Mouse (Mus musculus): ENCODE measurements around the gene Vmn1r203. TPM values are rescaled to one million over a fixed set of nuclear protein-coding genes. Genes with fewer than 3 reads are reported as not detected.

Vmn1r203 gene
- polyA plus RNA-seq (2014; fragmentation: Illumina TruSeq; extraction: RNeasy Lipid Tissue Mini Kit (QIAGEN cat#74804); ENCODE audit: low replicate concordance) = not detected

GRCm38 (mm10) chr13:22517814-22518213 lies at the start of gene Vmn1r203:
TSS of gene Vmn1r203 (plus strand) at chr13:22518114.

GRCm38 (mm10) chr13:22471623-22472022 lies 46.3 kb upstream of the Vmn1r203 start, which contains the start of gene Vmn1r201:
TSS of gene Vmn1r201 (plus strand) at chr13:22471923.

GRCm38 (mm10) chr13:22505281-22505680 lies 12.6 kb upstream of the Vmn1r203 start, which contains the start of gene Vmn1r202:
TSS of gene Vmn1r202 (minus strand) at chr13:22505381.

GRCm38 (mm10) chr13:22552898-22553297 lies 35.0 kb downstream of the Vmn1r203 start, which contains the start of gene Vmn1r204:
TSS of gene Vmn1r204 (plus strand) at chr13:22553198.

Other genes starting within 250 kb of the Vmn1r203 start
- not detected for gene Vmn1r195, start 247.6 kb upstream of the Vmn1r203 start, polyA plus RNA-seq (2014; fragmentation: Illumina TruSeq; extraction: RNeasy Lipid Tissue Mini Kit (QIAGEN cat#74804); ENCODE audit: low replicate concordance)
- not detected for gene Vmn1r196, start 228.2 kb upstream of the Vmn1r203 start, polyA plus RNA-seq (2014; fragmentation: Illumina TruSeq; extraction: RNeasy Lipid Tissue Mini Kit (QIAGEN cat#74804); ENCODE audit: low replicate concordance)
- not detected for gene Vmn1r197, start 193.5 kb upstream of the Vmn1r203 start, polyA plus RNA-seq (2014; fragmentation: Illumina TruSeq; extraction: RNeasy Lipid Tissue Mini Kit (QIAGEN cat#74804); ENCODE audit: low replicate concordance)
- gene Vmn1r198, start 167.8 kb upstream of the Vmn1r203 start, polyA plus RNA-seq (2014; fragmentation: Illumina TruSeq; extraction: RNeasy Lipid Tissue Mini Kit (QIAGEN cat#74804); ENCODE audit: low replicate concordance) = not detected
- gene Vmn1r199, start 138.3 kb upstream of the Vmn1r203 start, polyA plus RNA-seq (2014; fragmentation: Illumina TruSeq; extraction: RNeasy Lipid Tissue Mini Kit (QIAGEN cat#74804); ENCODE audit: low replicate concordance) = not detected
- not detected for gene Vmn1r200, start 127.7 kb upstream of the Vmn1r203 start, polyA plus RNA-seq (2014; fragmentation: Illumina TruSeq; extraction: RNeasy Lipid Tissue Mini Kit (QIAGEN cat#74804); ENCODE audit: low replicate concordance)
- gene Vmn1r201, start 46.2 kb upstream of the Vmn1r203 start, polyA plus RNA-seq (2014; fragmentation: Illumina TruSeq; extraction: RNeasy Lipid Tissue Mini Kit (QIAGEN cat#74804); ENCODE audit: low replicate concordance) = not detected
- gene Vmn1r202, start 12.7 kb upstream of the Vmn1r203 start, polyA plus RNA-seq (2014; fragmentation: Illumina TruSeq; extraction: RNeasy Lipid Tissue Mini Kit (QIAGEN cat#74804); ENCODE audit: low replicate concordance) = not detected
- not detected for gene Vmn1r204, start 35.1 kb downstream of the Vmn1r203 start, polyA plus RNA-seq (2014; fragmentation: Illumina TruSeq; extraction: RNeasy Lipid Tissue Mini Kit (QIAGEN cat#74804); ENCODE audit: low replicate concordance)
- gene Vmn1r205, start 74.9 kb downstream of the Vmn1r203 start, polyA plus RNA-seq (2014; fragmentation: Illumina TruSeq; extraction: RNeasy Lipid Tissue Mini Kit (QIAGEN cat#74804); ENCODE audit: low replicate concordance) = not detected
- gene Vmn1r206, start 106.1 kb downstream of the Vmn1r203 start, polyA plus RNA-seq (2014; fragmentation: Illumina TruSeq; extraction: RNeasy Lipid Tissue Mini Kit (QIAGEN cat#74804); ENCODE audit: low replicate concordance) = not detected
- gene Vmn1r207-ps, start 211.5 kb downstream of the Vmn1r203 start, polyA plus RNA-seq (2014; fragmentation: Illumina TruSeq; extraction: RNeasy Lipid Tissue Mini Kit (QIAGEN cat#74804); ENCODE audit: low replicate concordance) = not detected

All from small intestine, adult 10 weeks (tissue).